Mouse (Mus musculus) heart, embryonic 13.5 days (tissue): ENCODE measurements at regions not wholly inside any gene's neighbourhood (a gene's known extent, or its start where the extent isn't known, plus 50 kb on each side); places are given as distances from the start of the nearest gene placed in this dataset. TPM values are rescaled to one million over a fixed set of nuclear protein-coding genes. Genes with fewer than 3 reads are reported as not detected.

Experiments used
- ATAC-seq: fragments of 200-750 bp; cut with Nextera tagmentation; 2 replicates; pipeline ENCODE4 v1.8.0; 2017; ENCODE audit warnings: moderate TSS enrichment; ENCODE audit not compliant: insufficient number of reproducible peaks, low FRiP score, low TSS enrichment; ENCODE audit errors: extremely low read depth
- H3K27ac ChIP-seq: fragments of 300-500 bp; sonication (generic); replicated peaks from 2 replicates; pipeline ENCODE4 v1.5.1; 2015; ENCODE audit warnings: moderate library complexity, mild to moderate bottlenecking, inconsistent platforms
- H3K27me3 ChIP-seq: fragments of 300-500 bp; sonication (generic); replicated peaks from 2 replicates; pipeline ENCODE4 v1.6.1; 2015; ENCODE audit warnings: mild to moderate bottlenecking, inconsistent platforms
- H3K36me3 ChIP-seq: fragments of 300-500 bp; sonication (generic); 2 replicates; pipeline ENCODE4 v1.6.1; 2015; ENCODE audit warnings: mild to moderate bottlenecking, inconsistent platforms
- H3K4me1 ChIP-seq: fragments of 300-500 bp; sonication (generic); 2 replicates; pipeline ENCODE4 v1.6.1; 2015; ENCODE audit warnings: inconsistent platforms
- H3K4me2 ChIP-seq: fragments of 300-500 bp; sonication (generic); 2 replicates; pipeline ENCODE4 v1.6.1; 2015; ENCODE audit warnings: inconsistent platforms, mild to moderate bottlenecking, moderate library complexity
- H3K4me3 ChIP-seq: fragments of 300-500 bp; sonication (generic); 2 replicates; pipeline ENCODE4 v1.5.1; 2015; ENCODE audit warnings: moderate library complexity, mild to moderate bottlenecking, inconsistent platforms
- H3K9ac ChIP-seq: fragments of 300-500 bp; sonication (generic); 2 replicates; pipeline ENCODE4 v1.6.1; 2015; ENCODE audit warnings: inconsistent platforms, mild to moderate bottlenecking, moderate library complexity
- H3K9me3 ChIP-seq: fragments of 300-500 bp; sonication (generic); 2 replicates; pipeline ENCODE4 v1.6.1; 2016; ENCODE audit warnings: inconsistent platforms
- WGBS: fragments of 180-500 bp; shearing (Covaris S2); methylation state at CpG from one replicate; pipeline ENCODE4 v1.1.7; 2015; ENCODE audit warnings: mixed read lengths; 5-methylcytosine and 5-hydroxymethylcytosine counted together
- microRNA-seq: library from miRNA; unstranded; fragments of <30 nt; microRNA quantifications from one replicate; pipeline ENCODE4, GENCODE M21; 2016

DNA sequence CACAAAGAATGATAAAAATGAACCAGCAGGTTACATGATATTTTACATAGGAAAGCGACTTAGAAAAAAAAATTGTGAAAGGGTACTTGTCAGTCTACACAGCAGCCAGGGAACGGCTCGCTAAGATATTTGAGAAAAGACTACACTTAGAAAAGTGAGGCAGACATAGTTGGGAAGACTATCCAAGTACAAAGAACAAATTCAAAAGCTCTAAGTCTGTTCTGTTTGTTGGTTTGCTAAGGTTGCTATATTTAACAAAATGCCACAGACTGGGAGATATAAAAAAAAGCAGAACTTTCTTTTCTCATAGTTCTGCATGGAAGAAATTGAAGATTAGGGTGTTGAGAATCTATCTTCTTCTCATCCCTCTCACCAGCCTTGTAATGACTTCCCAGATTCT lies 583.5 kb downstream of the Utrn start:
- no peaks in the 10 kb centered on the region for H3K36me3 ChIP-seq
- no peak overlapping the region for H3K27ac ChIP-seq
- H3K9me3 ChIP-seq = no peaks in the 10 kb centered on the region
- no peaks in the 10 kb centered on the region for H3K4me1 ChIP-seq
- H3K9ac ChIP-seq = no peak overlapping the region
- H3K4me2 ChIP-seq = no peak overlapping the region
- no peaks in the 10 kb centered on the region for H3K27me3 ChIP-seq
- ATAC-seq = no peak
- WGBS = 77% methylated on average over 3 of the region's 3 CpGs
- H3K4me3 ChIP-seq = no peak overlapping the region

DNA sequence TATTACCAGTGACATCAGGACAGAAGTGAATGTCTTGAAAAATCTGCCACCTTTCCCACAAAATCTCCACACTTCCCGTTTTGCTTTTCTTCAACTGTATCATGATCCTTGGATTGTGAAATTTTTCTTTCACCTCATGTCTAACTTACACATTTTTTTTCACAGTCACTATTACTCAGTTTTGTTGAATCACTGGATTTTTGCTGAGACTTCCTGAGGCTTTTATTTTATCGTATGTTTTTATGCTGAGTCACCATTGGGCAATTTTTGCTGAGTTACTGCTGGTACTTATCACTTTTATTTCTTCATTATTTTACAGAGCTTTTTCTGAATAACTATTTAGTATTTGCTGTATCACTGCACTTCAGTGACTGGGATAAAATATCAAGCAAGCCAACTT lies 570.3 kb downstream of the Utrn start:
- Histone ChIP-seq H3K36me3 (no peaks in the 10 kb centered on the region), H3K27ac (no peak overlapping the region), H3K27me3 (no peaks in the 10 kb centered on the region), H3K4me3 (no peak overlapping the region), H3K4me1 (no peaks in the 10 kb centered on the region), H3K9ac (no peak overlapping the region), H3K4me2 (no peak overlapping the region), H3K9me3 (0 out of 2 replicates have a peak, but pooled peaks cover 3% of the 10 kb centered on the region)
- WGBS = 71% methylated on average over 2 of the region's 2 CpGs
- ATAC-seq = no peak

DNA sequence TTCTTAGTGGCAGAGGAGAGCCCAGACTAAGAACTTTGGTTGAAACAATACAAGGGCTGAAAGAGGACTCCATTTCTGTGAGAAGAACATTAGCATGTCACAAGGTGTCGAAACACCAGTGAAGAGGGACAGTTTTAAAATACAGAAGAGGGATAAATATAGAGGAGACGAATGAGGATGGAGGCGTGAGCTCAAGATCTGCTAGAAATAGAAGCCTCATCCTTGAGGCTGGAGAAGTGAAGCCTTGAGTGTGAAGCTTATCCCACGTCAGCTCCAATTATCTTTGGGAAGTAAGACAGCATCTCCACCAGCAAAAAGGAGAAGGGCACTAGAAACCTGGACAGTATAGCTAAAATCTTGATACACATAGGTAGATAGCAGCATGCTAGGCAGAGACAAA lies 566.8 kb downstream of the Utrn start:
- Histone ChIP-seq H3K36me3 (no peaks in the 10 kb centered on the region), H3K4me2 (no peak overlapping the region), H3K4me3 (no peak overlapping the region), H3K27ac (no peak overlapping the region), H3K27me3 (no peaks in the 10 kb centered on the region), H3K9ac (no peak overlapping the region), H3K9me3 (no peaks in the 10 kb centered on the region), H3K4me1 (no peaks in the 10 kb centered on the region)
- 47% methylated on average over 4 of the region's 4 CpGs for WGBS
- ATAC-seq = no peak

DNA sequence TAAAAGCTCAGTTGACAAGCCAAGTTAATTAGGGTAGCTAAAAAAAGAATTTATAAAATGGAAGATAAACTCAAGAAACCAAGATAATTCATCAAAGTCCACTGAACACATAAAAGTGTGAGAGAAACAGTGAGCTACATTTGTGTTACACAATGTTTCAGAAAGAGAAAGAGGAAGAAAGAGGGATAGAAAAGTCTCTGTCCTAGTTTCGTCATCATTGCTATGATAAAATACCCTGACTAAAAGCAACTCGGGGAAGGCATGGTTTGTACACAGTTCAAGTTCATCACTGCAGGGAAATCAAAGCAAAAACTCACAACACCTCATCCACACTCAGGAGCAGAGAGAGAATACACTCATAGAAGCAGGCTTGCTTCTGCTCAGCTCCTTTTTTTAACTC lies 548.9 kb downstream of the Utrn start:
- Histone ChIP-seq H3K4me3 (no peak overlapping the region), H3K27me3 (no peaks in the 10 kb centered on the region), H3K4me2 (no peak overlapping the region), H3K27ac (no peak overlapping the region), H3K9me3 (no peaks in the 10 kb centered on the region), H3K9ac (no peak overlapping the region), H3K36me3 (no peaks in the 10 kb centered on the region), H3K4me1 (no peaks in the 10 kb centered on the region)
- ATAC-seq = no peak
- 85% methylated on average over 2 of the region's 2 CpGs for WGBS

Small RNAs in the stretch of these regions (microRNA-seq; reads per million reads assigned to microRNA genes)
- gene Gm22194 = not detected
